Mouse (Mus musculus) G1E (cell line): ENCODE results near the gene Ly6g6c. TPM values are rescaled to one million over a fixed set of nuclear protein-coding genes. Genes with fewer than 3 reads are reported as not detected.
A peak's percentile ranks its signal among the peaks of the same experiment; 100 is the strongest.

Experiments
- ATAC-seq: 2 replicates; pipeline ENCODE4 v1.8.0; 2016; ENCODE audit warnings: mild to moderate bottlenecking; ENCODE audit not compliant: insufficient number of reproducible peaks, poor library complexity, low FRiP score, severe bottlenecking; ENCODE audit errors: extremely low read depth
- DNase-seq: peaks from one replicate; pipeline ENCODE4 v3.0.0; 2012; ENCODE audit warnings: low spot score
- H3K27me3 ChIP-seq: 2 replicates; pipeline ENCODE4 v1.6.1; 2012; ENCODE audit warnings: mild to moderate bottlenecking, low read length, inconsistent platforms; ENCODE audit not compliant: insufficient read depth
- H3K36me3 ChIP-seq: replicated peaks from 2 replicates; pipeline ENCODE3; 2012; ENCODE audit warnings: mild to moderate bottlenecking, inconsistent platforms
- H3K4me1 ChIP-seq: 2 replicates; pipeline ENCODE4 v1.6.1; 2012; ENCODE audit warnings: low read depth, low read length, inconsistent platforms, mixed read lengths; ENCODE audit not compliant: insufficient read depth
- H3K4me3 ChIP-seq: 2 replicates; pipeline ENCODE4 v1.5.1; 2012; ENCODE audit warnings: low read depth, mild to moderate bottlenecking, inconsistent platforms, low read length, moderate library complexity, mixed read lengths
- H3K9me3 ChIP-seq: replicated peaks from 2 replicates; pipeline ENCODE4 v1.6.1; 2012; ENCODE audit warnings: inconsistent platforms
- CTCF ChIP-seq: IDR thresholded peaks from 2 replicates; pipeline ENCODE4 v1.5.1; 2012; ENCODE audit warnings: low read depth, low read length, inconsistent platforms, mixed read lengths
- GATA1 ChIP-seq: IDR thresholded peaks from 2 replicates; pipeline ENCODE4 v1.6.1; 2012; ENCODE audit warnings: borderline replicate concordance, low read length, inconsistent platforms, mixed read lengths
- GATA2 ChIP-seq: IDR thresholded peaks from 2 replicates; pipeline ENCODE4 v1.6.1; 2012; ENCODE audit warnings: low read depth, low read length, inconsistent platforms, borderline replicate concordance
- POLR2AphosphoS5 ChIP-seq: IDR thresholded peaks from 2 replicates; pipeline ENCODE4 v1.6.1; 2012; ENCODE audit warnings: low read depth, low read length, inconsistent platforms; ENCODE audit not compliant: insufficient replicate concordance
- TAL1 ChIP-seq: conservative IDR thresholded peaks from 2 replicates; pipeline ENCODE4 v1.6.1; 2012; ENCODE audit warnings: low read depth, low read length, inconsistent platforms, mixed read lengths
- polyA plus RNA-seq: library from polyadenylated mRNA; stranded (reverse); fragments of >175 nt; gene quantifications from 2 replicates; pipeline ENCODE4 v1.2.3, GENCODE M21; 2012
- total RNA-seq, 2 experiments: library from RNA; stranded (forward) in 1 of 2; stranded (reverse) in 1 of 2; fragments of 200-1000 nt in 1 of 2; fragments of >200 nt in 1 of 2; fragmentation: Nextera tagmentation in 1 of 2; gene quantifications; 2 replicates each; pipeline ENCODE4 v1.2.3; 2014 to 2017

Gene Ly6g6c
- total and polyA plus RNA-seq, 3 experiments, result 0.16 TPM; not detected in 2

- Histone ChIP-seq H3K4me3 (no peak overlapping the region; the same call in 1 of the 2 replicates), H3K4me1 (peaks cover 84% of the 10 kb centered on the region), H3K9me3 (no peaks in the 10 kb centered on the region), H3K27me3 (no peaks in the 10 kb centered on the region), H3K36me3 (peaks cover 85% of the 10 kb centered on the region)
- DNase-seq (no peak), ATAC-seq (no peak)
- TF ChIP-seq GATA2 (no peak), TAL1 (no peak), GATA1 (no peak), CTCF (no peak), POLR2AphosphoS5 (no peak)
Observed at GRCm38 (mm10) chr17:35055691-35056495, 9.3 kb upstream of the Ly6g6c start.

GRCm38 (mm10) chr17:35057090-35057489, 8.1 kb upstream of the Ly6g6c start:
- no peak for ATAC-seq

GRCm38 (mm10) chr17:35058316-35058715, 6.9 kb upstream of the Ly6g6c start:
- H3K36me3 ChIP-seq, result peaks cover 85% of the 10 kb centered on the region

More at GRCm38 (mm10) chr17:35057090-35057489, 8.1 kb upstream of the Ly6g6c start:
- Histone ChIP-seq H3K4me1 (peaks cover 87% of the 10 kb centered on the region), H3K27me3 (no peaks in the 10 kb centered on the region), H3K36me3 (peaks cover 86% of the 10 kb centered on the region), H3K4me3 (no peak overlapping the region), H3K9me3 (no peaks in the 10 kb centered on the region)
- no peak for DNase-seq
- TF ChIP-seq GATA2 (no peak), TAL1 (no peak), GATA1 (no peak), CTCF (no peak), POLR2AphosphoS5 (no peak)

GRCm38 (mm10) chr17:35058911-35059892, 6.0 kb upstream of the Ly6g6c start, which contains the start of gene Ddah2:
Gene Ddah2 (plus strand): TSS chr17:35059035.
- no peaks in the 10 kb centered on the region for H3K9me3 ChIP-seq
- peak; percentile 76 for DNase-seq
- H3K4me1 ChIP-seq, result peaks cover 68% of the 10 kb centered on the region
- peak within 1 kb of the TSS; percentile 76 for H3K4me3 ChIP-seq
- H3K27me3 ChIP-seq, result 0 out of 2 replicates have a peak, but pooled peaks cover under 1% of the 10 kb centered on the region
- TF ChIP-seq CTCF, result peak; percentile 17; the same call in 1 of the 2 replicates
- TF ChIP-seq TAL1, result no peak
- TF ChIP-seq POLR2AphosphoS5, result no peak; the same call in 1 of the 2 replicates
- TF ChIP-seq GATA1, result no peak
- no peak for TF ChIP-seq GATA2
- peak; percentile 66 for ATAC-seq
- H3K36me3 ChIP-seq, result peaks cover 80% of the 10 kb centered on the region

More at GRCm38 (mm10) chr17:35058316-35058715, 6.9 kb upstream of the Ly6g6c start:
- Histone ChIP-seq H3K4me1 (peaks cover 75% of the 10 kb centered on the region), H3K27me3 (no peaks in the 10 kb centered on the region), H3K4me3 (no peak overlapping the region; the same call in 1 of the 2 replicates), H3K9me3 (no peaks in the 10 kb centered on the region)
- no peak for DNase-seq
- TF ChIP-seq CTCF, result no peak
- TF ChIP-seq TAL1, result no peak
- TF ChIP-seq POLR2AphosphoS5, result no peak
- no peak for TF ChIP-seq GATA2
- TF ChIP-seq GATA1, result no peak
- ATAC-seq, result no peak

GRCm38 (mm10) chr17:35060071-35060470, 5.1 kb upstream of the Ly6g6c start:
- peaks cover 6% of the 10 kb centered on the region for H3K27me3 ChIP-seq
- no peak for ATAC-seq
- peaks cover 69% of the 10 kb centered on the region for H3K4me1 ChIP-seq
- no peak for TF ChIP-seq POLR2AphosphoS5
- no peak for TF ChIP-seq GATA2
- no peak for TF ChIP-seq TAL1
- TF ChIP-seq CTCF, result no peak
- no peak for TF ChIP-seq GATA1
- peaks cover 74% of the 10 kb centered on the region for H3K36me3 ChIP-seq
- no peak for DNase-seq
- H3K4me3 ChIP-seq, result peak overlapping the region; percentile 76
- no peaks in the 10 kb centered on the region for H3K9me3 ChIP-seq
